Mouse (Mus musculus): Measurements from ENCODE around the gene Rabgap1l. TPM values are rescaled to one million over a fixed set of nuclear protein-coding genes. Genes with fewer than 3 reads are reported as not detected.
"Not testable (repeated sequence)": the region's sequence is repeated elsewhere in the genome, so short reads cannot be mapped to it uniquely, and the experiment has no call there.

The Rabgap1l gene
- polyA plus RNA-seq, 1 experiment: 40.7 TPM

DNA sequence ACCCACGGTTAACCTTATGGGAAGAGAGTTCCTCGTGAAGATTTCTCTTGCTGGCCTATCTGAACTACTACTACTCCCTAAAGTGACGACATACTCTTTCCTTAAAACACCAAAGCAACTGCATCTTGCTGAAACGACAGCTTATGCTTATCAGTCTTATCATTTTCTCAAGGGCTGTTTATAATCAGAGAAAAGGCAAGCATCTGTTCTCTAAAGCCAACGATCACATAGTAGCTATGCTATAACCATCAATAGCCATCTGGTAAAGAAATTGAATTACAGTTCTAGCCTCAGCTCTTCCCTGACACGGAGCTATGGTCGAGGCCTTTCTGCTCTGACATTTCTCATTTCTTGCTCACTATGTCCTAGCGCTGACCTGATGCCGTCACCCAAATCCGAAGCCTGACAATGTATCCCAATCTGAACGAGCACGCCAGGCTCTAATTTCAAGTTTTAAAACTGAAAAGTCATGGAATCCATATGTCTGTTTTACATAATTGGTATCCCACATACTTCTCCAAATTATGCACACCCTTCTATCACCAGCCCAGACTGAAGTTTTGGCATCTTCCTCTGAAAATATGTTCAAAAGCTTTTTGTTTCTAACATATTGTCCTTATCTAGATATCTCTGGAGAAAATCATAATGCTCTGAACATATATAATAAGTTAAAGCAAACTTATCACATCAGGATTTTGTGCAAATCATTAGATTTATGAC is 164.6 kb downstream of the Rabgap1l start:
- no peak for TF ChIP-seq POLR2A (IDR thresholded peaks at IDR 0.05; ENCODE audit: borderline replicate concordance, extremely low read depth, insufficient read depth, insufficient read length, poor library complexity, severe bottlenecking)
- TF ChIP-seq CTCF (IDR thresholded peaks at IDR 0.05; ENCODE audit: borderline replicate concordance, extremely low read depth, insufficient read depth, insufficient read length): no peak
- peak; percentile 14 for DNase-seq (ENCODE audit: low read depth)

- not testable (repeated sequence) for DNase-seq (ENCODE audit: low read depth)
Observed at GRCm38 (mm10) chr1:160624354-160625120, 168.5 kb downstream of the Rabgap1l start.

DNA sequence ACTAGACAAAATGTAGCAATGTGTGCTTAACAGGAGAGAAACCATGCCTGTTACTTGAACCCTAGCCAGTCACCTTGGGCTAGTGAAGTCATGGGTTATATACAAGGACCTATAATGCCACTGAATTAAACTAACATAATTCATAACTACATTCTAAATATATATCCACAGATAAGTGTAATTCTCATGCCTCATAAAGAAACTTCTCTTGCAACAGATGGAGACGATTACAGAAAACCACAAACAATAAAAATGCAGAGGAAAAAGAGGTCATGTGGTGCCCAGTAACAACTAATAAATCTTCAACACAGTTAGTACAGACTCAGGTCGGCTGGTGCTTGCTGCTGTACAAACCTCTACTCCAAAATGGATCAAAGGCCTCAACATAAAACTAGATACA is 174.8 kb downstream of the Rabgap1l start:
- no peak for DNase-seq (ENCODE audit: low read depth)
- TF ChIP-seq CTCF (IDR thresholded peaks at IDR 0.05; ENCODE audit: borderline replicate concordance, extremely low read depth, insufficient read depth, insufficient read length): no peak
- TF ChIP-seq POLR2A (IDR thresholded peaks at IDR 0.05; ENCODE audit: borderline replicate concordance, extremely low read depth, insufficient read depth, insufficient read length, poor library complexity, severe bottlenecking): no peak

DNA sequence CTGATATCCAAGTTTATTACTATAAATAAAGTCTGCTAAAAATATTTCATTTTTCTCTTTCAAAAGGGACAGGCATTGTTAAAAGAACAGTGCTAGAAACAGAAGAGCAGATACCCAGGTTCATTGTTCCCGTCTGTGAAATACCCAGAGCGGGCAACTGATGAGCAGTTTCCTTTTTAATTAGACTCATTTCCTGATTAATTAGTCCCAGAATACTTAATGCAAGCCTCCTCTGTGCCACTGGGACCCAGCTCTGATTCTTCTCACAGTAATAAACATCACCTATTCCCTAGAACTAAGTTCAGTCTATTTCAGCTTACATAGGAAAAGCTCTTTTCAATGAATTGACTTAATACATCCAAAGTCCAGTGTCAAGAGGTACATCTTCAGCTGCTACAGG is 186.6 kb downstream of the Rabgap1l start:
- TF ChIP-seq CTCF (IDR thresholded peaks at IDR 0.05; ENCODE audit: borderline replicate concordance, extremely low read depth, insufficient read depth, insufficient read length) (no peak), POLR2A (IDR thresholded peaks at IDR 0.05; ENCODE audit: borderline replicate concordance, extremely low read depth, insufficient read depth, insufficient read length, poor library complexity, severe bottlenecking) (no peak)

GRCm38 (mm10) chr1:160603312-160603711 is 189.7 kb downstream of the Rabgap1l start:
- not testable (repeated sequence) for DNase-seq (ENCODE audit: low read depth)

More for the DNA sequence above, 186.6 kb downstream of the Rabgap1l start:
- peak; percentile 47 for DNase-seq (ENCODE audit: low read depth)

DNA sequence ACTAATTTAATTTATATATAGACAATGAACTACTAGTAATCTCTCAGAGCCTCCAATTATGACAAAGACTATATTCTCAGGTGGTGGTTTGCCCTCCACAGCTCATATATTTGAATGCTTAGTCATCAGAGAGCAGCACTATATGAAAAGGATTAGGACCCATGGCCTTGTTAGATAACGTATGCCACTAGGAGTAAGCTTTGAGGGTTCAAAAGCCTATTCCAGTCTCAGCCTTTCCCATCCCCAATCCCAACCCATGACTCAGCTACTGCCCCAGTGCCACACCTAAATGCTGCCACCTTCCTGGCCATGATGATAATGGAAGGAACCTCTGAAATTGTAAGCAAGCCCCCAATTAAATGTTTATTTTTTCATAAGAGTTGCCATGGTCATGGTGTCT is 195.6 kb downstream of the Rabgap1l start:
- TF ChIP-seq POLR2A (IDR thresholded peaks at IDR 0.05; ENCODE audit: borderline replicate concordance, extremely low read depth, insufficient read depth, insufficient read length, poor library complexity, severe bottlenecking) (no peak), CTCF (IDR thresholded peaks at IDR 0.05; ENCODE audit: borderline replicate concordance, extremely low read depth, insufficient read depth, insufficient read length) (no peak)
- DNase-seq (ENCODE audit: low read depth): no peak

DNA sequence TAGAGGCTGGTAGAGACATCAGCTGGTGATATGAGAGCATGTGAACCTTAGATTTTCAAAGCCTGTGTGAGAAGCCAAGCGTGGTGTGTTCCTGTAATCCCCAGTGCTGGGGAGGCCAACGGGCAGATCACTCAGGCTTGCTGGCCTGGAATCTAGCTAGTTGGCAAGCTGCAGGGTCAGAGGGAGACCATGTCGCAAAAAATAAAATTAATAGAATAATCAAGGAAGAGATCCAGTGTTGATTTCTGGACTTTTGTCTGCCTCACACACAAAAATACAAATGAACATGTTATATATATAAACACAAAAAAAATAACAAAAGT is 196.1 kb downstream of the Rabgap1l start:
- no peak for DNase-seq (ENCODE audit: low read depth)
- TF ChIP-seq POLR2A (IDR thresholded peaks at IDR 0.05; ENCODE audit: borderline replicate concordance, extremely low read depth, insufficient read depth, insufficient read length, poor library complexity, severe bottlenecking): no peak
- no peak for TF ChIP-seq CTCF (IDR thresholded peaks at IDR 0.05; ENCODE audit: borderline replicate concordance, extremely low read depth, insufficient read depth, insufficient read length)

DNA sequence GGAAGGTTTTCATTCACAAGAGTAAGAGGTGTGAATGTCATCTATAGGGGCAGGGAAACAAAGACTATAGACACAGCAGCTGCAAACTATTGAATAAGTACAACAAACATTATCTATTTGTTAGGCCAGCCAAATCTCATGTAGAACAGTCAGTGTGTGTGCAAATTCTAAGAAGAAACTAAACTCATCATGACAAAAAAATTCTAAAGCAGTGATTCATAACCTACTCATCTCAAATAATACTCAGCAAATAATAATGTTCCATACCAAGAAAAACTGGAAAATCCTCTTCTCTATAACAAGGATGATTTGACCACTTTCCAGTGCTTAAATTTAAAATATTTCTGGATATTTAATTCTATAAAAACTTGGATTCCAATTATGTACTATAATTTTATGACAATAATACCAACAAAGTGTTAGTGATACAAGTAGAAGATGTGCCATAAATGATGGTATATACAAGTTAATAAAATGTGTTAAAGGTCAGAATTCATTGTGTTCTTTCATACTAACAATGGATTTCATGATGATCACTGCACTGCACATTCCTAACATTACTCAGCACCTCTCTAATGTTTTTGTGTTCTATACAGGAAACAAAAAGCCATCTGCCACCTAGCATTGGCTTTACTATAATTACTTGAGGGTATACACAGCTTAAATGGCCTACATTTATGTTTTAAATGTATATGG is 196.6 kb downstream of the Rabgap1l start:
- TF ChIP-seq POLR2A (IDR thresholded peaks at IDR 0.05; ENCODE audit: borderline replicate concordance, extremely low read depth, insufficient read depth, insufficient read length, poor library complexity, severe bottlenecking) (no peak), CTCF (IDR thresholded peaks at IDR 0.05; ENCODE audit: borderline replicate concordance, extremely low read depth, insufficient read depth, insufficient read length) (no peak)
- DNase-seq (ENCODE audit: low read depth): no peak

- TF ChIP-seq CTCF (IDR thresholded peaks at IDR 0.05; ENCODE audit: borderline replicate concordance, extremely low read depth, insufficient read depth, insufficient read length) (no peak), POLR2A (IDR thresholded peaks at IDR 0.05; ENCODE audit: borderline replicate concordance, extremely low read depth, insufficient read depth, insufficient read length, poor library complexity, severe bottlenecking) (no peak)
- peak; percentile 45 for DNase-seq (ENCODE audit: low read depth)
Observed at GRCm38 (mm10) chr1:160594576-160594975, 198.4 kb downstream of the Rabgap1l start.

DNA sequence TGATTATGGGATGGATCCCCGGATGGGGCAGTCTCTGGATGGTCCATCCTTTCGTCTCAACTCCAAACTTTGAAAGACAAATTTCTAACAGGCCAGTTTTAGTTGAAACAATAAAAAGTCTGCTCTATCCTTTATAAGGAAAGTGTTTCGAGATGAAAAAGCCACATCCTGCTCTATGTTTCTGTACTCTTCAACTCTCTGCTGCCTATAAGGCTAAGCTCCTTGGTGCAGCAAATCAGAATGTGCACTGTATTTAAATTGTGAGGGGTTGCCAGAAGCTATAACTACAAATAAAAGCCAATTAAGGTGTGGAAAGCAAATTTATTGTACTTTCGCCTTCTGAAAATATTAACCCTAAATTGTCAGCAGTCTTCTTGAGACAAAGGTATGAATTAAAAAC is 198.9 kb downstream of the Rabgap1l start:
- TF ChIP-seq CTCF (IDR thresholded peaks at IDR 0.05; ENCODE audit: borderline replicate concordance, extremely low read depth, insufficient read depth, insufficient read length) (no peak), POLR2A (IDR thresholded peaks at IDR 0.05; ENCODE audit: borderline replicate concordance, extremely low read depth, insufficient read depth, insufficient read length, poor library complexity, severe bottlenecking) (no peak)
- DNase-seq (ENCODE audit: low read depth): no peak

- TF ChIP-seq POLR2A (IDR thresholded peaks at IDR 0.05; ENCODE audit: borderline replicate concordance, extremely low read depth, insufficient read depth, insufficient read length, poor library complexity, severe bottlenecking) (no peak), CTCF (IDR thresholded peaks at IDR 0.05; ENCODE audit: borderline replicate concordance, extremely low read depth, insufficient read depth, insufficient read length) (no peak)
- no peak for DNase-seq (ENCODE audit: low read depth)
Observed at GRCm38 (mm10) chr1:160588911-160589590, 204.0 kb downstream of the Rabgap1l start.

All from brain, embryonic 14.5 days (tissue).